Mouse (Mus musculus) liver, embryonic 12.5 days (tissue): ENCODE results near the gene Mup13. TPM values are rescaled to one million over a fixed set of nuclear protein-coding genes. Genes with fewer than 3 reads are reported as not detected.
"Not testable (repeated sequence)": the region's sequence is repeated elsewhere in the genome, so short reads cannot be mapped to it uniquely, and the experiment has no call there.

Experiments
- ATAC-seq: fragments of 200-750 bp; cut with Nextera tagmentation; 2 replicates; pipeline ENCODE4 v1.8.0; 2017; ENCODE audit warnings: moderate number of reproducible peaks, mild to moderate bottlenecking, moderate library complexity
- H3K27ac ChIP-seq: fragments of 300-500 bp; sonication (generic); 2 replicates; pipeline ENCODE4 v1.5.1; 2016; ENCODE audit warnings: mild to moderate bottlenecking
- H3K27me3 ChIP-seq: fragments of 300-500 bp; sonication (generic); replicated peaks from 2 replicates; pipeline ENCODE4 v1.6.1; 2016; ENCODE audit warnings: mild to moderate bottlenecking, moderate library complexity
- H3K36me3 ChIP-seq: fragments of 300-500 bp; sonication (generic); 2 replicates; pipeline ENCODE4 v1.6.1; 2016; ENCODE audit warnings: mild to moderate bottlenecking, moderate library complexity
- H3K4me1 ChIP-seq: fragments of 300-500 bp; sonication (generic); 2 replicates; pipeline ENCODE4 v1.6.1; 2016
- H3K4me2 ChIP-seq: fragments of 300-500 bp; sonication (generic); 2 replicates; pipeline ENCODE4 v1.6.1; 2016; ENCODE audit warnings: mild to moderate bottlenecking, moderate library complexity
- H3K4me3 ChIP-seq: fragments of 300-500 bp; sonication (generic); 2 replicates; pipeline ENCODE4 v1.5.1; 2016; ENCODE audit warnings: mild to moderate bottlenecking, moderate library complexity
- H3K9ac ChIP-seq: fragments of 300-500 bp; sonication (generic); 2 replicates; pipeline ENCODE4 v1.6.1; 2016; ENCODE audit warnings: mild to moderate bottlenecking, moderate library complexity
- H3K9me3 ChIP-seq: fragments of 300-500 bp; sonication (generic); replicated peaks from 2 replicates; pipeline ENCODE4 v1.6.1; 2016; ENCODE audit warnings: mild to moderate bottlenecking, moderate library complexity
- WGBS: fragments of 180-500 bp; shearing (Covaris S2); methylation state at CpG from one replicate; pipeline ENCODE4 v1.1.7; 2016; ENCODE audit not compliant: insufficient replicate concordance; 5-methylcytosine and 5-hydroxymethylcytosine counted together
- polyA plus RNA-seq: library from polyadenylated mRNA; unstranded; fragments of >200 nt; fragmentation: Nextera tagmentation; extraction: Ambion mirVana; gene quantifications from 2 replicates; pipeline ENCODE4 v1.2.1, GENCODE M21; 2016

Gene Mup13
- not detected in 2 replicates for polyA plus RNA-seq

DNA sequence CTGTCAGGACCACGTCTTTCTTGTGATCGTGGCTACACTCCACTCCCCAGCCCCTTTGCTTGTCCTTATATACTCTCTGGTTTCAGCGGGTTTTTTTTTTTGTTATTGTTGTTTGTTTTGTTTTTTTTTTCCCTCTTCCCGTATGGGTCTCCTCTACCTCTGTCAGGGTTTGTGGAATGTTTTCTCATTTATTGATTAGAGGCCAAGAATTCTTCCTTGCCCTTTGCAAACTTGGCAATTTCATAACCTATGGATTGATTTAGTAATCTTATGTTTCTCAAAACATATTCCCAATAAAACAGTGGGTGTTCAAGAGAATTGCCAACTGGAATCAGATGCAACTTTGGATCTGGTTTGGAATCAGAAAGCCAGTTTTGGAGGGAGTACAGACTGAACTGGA lies at the start of gene Mup13:
TSS of gene Mup13 (minus strand) at position 101 of the 400 bp plus-strand sequence.
- not testable (repeated sequence) for H3K36me3 ChIP-seq, ATAC-seq, H3K9me3 ChIP-seq, H3K27me3 ChIP-seq, H3K27ac ChIP-seq, H3K4me2 ChIP-seq, H3K4me1 ChIP-seq, H3K9ac ChIP-seq, H3K4me3 ChIP-seq
- 74% methylated on average over 4 of the region's 4 CpGs for WGBS

Other genes with a start within 250 kb of the Mup13 start
- not detected in 2 replicates for gene Mup14, start 75.7 kb upstream of the Mup13 start, polyA plus RNA-seq
- not detected in 2 replicates for gene Mup15, start 211.5 kb upstream of the Mup13 start, polyA plus RNA-seq